Mouse (Mus musculus): ENCODE measurements around the gene Sec24a.

- no peak for TF ChIP-seq POLR2AphosphoS2 (IDR thresholded peaks at IDR 0.05; ENCODE audit: insufficient read length, low read depth)
- no peak for TF ChIP-seq POLR2A (IDR thresholded peaks at IDR 0.05; ENCODE audit: insufficient read length, low read depth)
- TF ChIP-seq CEBPB (IDR thresholded peaks at IDR 0.05; ENCODE audit: insufficient read depth, poor library complexity, severe bottlenecking), result no peak
- TF ChIP-seq MAX (IDR thresholded peaks at IDR 0.05; ENCODE audit: low read depth), result no peak
Observed at GRCm38 (mm10) chr11:51646751-51647667, 116.4 kb downstream of the Sec24a start.
